In the genomic region with DNA sequence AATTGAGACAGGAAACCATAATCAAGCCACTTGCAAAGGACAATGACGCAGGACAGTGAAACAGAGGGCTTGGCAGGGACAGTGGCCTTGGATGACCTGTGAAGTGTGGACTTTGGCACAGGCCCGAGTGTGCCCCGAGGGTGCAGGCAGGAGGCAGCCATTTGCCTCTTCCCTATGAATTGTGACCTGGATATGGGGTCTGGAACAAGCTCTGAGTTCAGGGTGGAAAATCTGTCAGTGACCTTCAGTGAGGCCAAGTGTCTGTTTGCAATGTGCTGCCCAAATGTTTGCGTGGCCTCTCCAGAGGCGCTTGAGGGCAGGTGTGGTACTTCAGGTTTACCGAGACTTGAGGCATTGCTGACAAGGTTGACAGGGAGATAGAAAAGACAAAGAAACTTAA, we compare ENCODE assay signal across 11 mouse cellular contexts. TPM values are rescaled to one million over a fixed set of nuclear protein-coding genes. Genes with fewer than 3 reads are reported as not detected.
A peak's percentile ranks its signal among the peaks of the same experiment; 100 is the strongest.
DNase-seq lines count a peak whose midpoint lies in the region; ATAC-seq and TF ChIP-seq lines count a peak whose summit lies in the region.
"Had no signal": no experiment of that assay in that cellular context is flagged by ENCODE, and none has a peak within 500 bp of the region (broad histone marks: within the 10 kb centered on the region; RNA-seq: fewer than 3 reads in every experiment).

No protein-coding gene starts in this region.

- no peak overlapping the region for H3K9ac ChIP-seq in kidney, embryonic 14.5 days (ENCODE audit: low read depth, low read length)
- no peak overlapping the region for H3K9ac ChIP-seq in lung, embryonic 14.5 days
- no peak overlapping the region for H3K9ac ChIP-seq in midbrain, embryonic 15.5 days
- H3K9ac ChIP-seq: forebrain, embryonic 12.5 days had no signal

- no peaks in the 10 kb centered on the region for H3K9me3 ChIP-seq in kidney, embryonic 14.5 days (ENCODE audit: control insufficient read depth, low read length)
- no peaks in the 10 kb centered on the region for H3K9me3 ChIP-seq in lung, embryonic 14.5 days (ENCODE audit: low read depth, low read length)
- no peaks in the 10 kb centered on the region for H3K9me3 ChIP-seq in midbrain, embryonic 15.5 days
- H3K9me3 ChIP-seq: forebrain, embryonic 12.5 days had no signal

- TF ChIP-seq CTCF in lung, embryonic 14.5 days (IDR thresholded peaks at IDR 0.05; ENCODE audit: low read depth) = no peak

- ATAC-seq in kidney, embryonic 14.5 days (ENCODE audit: low FRiP score, low TSS enrichment) = no peak
- ATAC-seq in lung, embryonic 14.5 days (ENCODE audit: insufficient read depth) = no peak
- no peak for ATAC-seq in midbrain, embryonic 15.5 days (replicated peaks)
- ATAC-seq: hindbrain, embryonic 16.5 days had no signal

- no peak overlapping the region for H3K4me2 ChIP-seq in kidney, embryonic 14.5 days (replicated peaks; ENCODE audit: low read depth, low read length)
- H3K4me2 ChIP-seq in lung, embryonic 14.5 days = no peak overlapping the region
- no peak overlapping the region for H3K4me2 ChIP-seq in midbrain, embryonic 15.5 days
- H3K4me2 ChIP-seq: forebrain, embryonic 12.5 days had no signal

- 61% methylated on average over 6 of the region's 6 CpGs for WGBS in kidney, embryonic 14.5 days
- WGBS in lung, embryonic 14.5 days = 35% methylated on average over 6 of the region's 6 CpGs
- WGBS in midbrain, embryonic 15.5 days = 90% methylated on average over 6 of the region's 6 CpGs

- no peaks in the 10 kb centered on the region for H3K36me3 ChIP-seq in kidney, embryonic 14.5 days (ENCODE audit: control insufficient read depth, insufficient read depth, low read length)
- H3K36me3 ChIP-seq in lung, embryonic 14.5 days (ENCODE audit: insufficient read depth) = no peaks in the 10 kb centered on the region
- no peaks in the 10 kb centered on the region for H3K36me3 ChIP-seq in midbrain, embryonic 15.5 days (replicated peaks)
- H3K36me3 ChIP-seq: forebrain, embryonic 12.5 days had no signal

- DNase-seq in kidney, adult 8-10 months = peak; percentile 62 to 72
- DNase-seq in adrenal gland, adult 2 months = peak; percentile 80
- DNase-seq in adrenal gland, postnatal 14 days = peak; percentile 79
- no peak for DNase-seq in lung, embryonic 14.5 days
- DNase-seq in cerebellum, adult 18-20 months = no peak
- DNase-seq in cerebellum, adult 9-10 months = no peak
- DNase-seq: cerebellum, adult 11-12 months had no signal

- H3K27ac ChIP-seq in kidney, embryonic 14.5 days (ENCODE audit: low read depth, low read length) = no peak overlapping the region
- H3K27ac ChIP-seq in lung, embryonic 14.5 days (ENCODE audit: low read depth) = peak overlapping the region; percentile 70; the same call in 1 of the 2 replicates
- no peak overlapping the region for H3K27ac ChIP-seq in midbrain, embryonic 15.5 days
- H3K27ac ChIP-seq: forebrain, embryonic 12.5 days had no signal

- H3K27me3 ChIP-seq in kidney, embryonic 14.5 days (ENCODE audit: control insufficient read depth, insufficient read depth, low read length) = no peaks in the 10 kb centered on the region
- H3K27me3 ChIP-seq in lung, embryonic 14.5 days (ENCODE audit: insufficient read depth, low read length) = no peaks in the 10 kb centered on the region
- no peaks in the 10 kb centered on the region for H3K27me3 ChIP-seq in midbrain, embryonic 15.5 days (replicated peaks)
- H3K27me3 ChIP-seq: forebrain, embryonic 12.5 days had no signal

- H3K4me1 ChIP-seq in kidney, embryonic 14.5 days (ENCODE audit: control insufficient read depth, insufficient read depth, low read length) = peaks cover 6% of the 10 kb centered on the region
- peaks cover 9% of the 10 kb centered on the region for H3K4me1 ChIP-seq in lung, embryonic 14.5 days (ENCODE audit: insufficient read depth)
- H3K4me1 ChIP-seq in midbrain, embryonic 15.5 days = no peaks in the 10 kb centered on the region
- H3K4me1 ChIP-seq: forebrain, embryonic 12.5 days had no signal

- H3K4me3 ChIP-seq in kidney, embryonic 14.5 days (ENCODE audit: low read length) = no peak overlapping the region
- H3K4me3 ChIP-seq in lung, embryonic 14.5 days (ENCODE audit: low read depth, low read length) = no peak overlapping the region
- H3K4me3 ChIP-seq in midbrain, embryonic 15.5 days = no peak overlapping the region
- H3K4me3 ChIP-seq: forebrain, embryonic 12.5 days had no signal

RNA-seq across cellular contexts. Expression of a gene that starts 6.5 kb away (rescaled TPM):
- polyA plus RNA-seq in kidney, embryonic 14.5 days (2014; fragmentation: Nextera tagmentation; extraction: Ambion mirVana) = 16.8 and 17.3 TPM in 2 replicates
- 10 to 100 TPM; 60.5 to 77.1 TPM for total RNA-seq in adrenal gland, adult 2 months (2021)
- 23.4 and 48.1 TPM in 2 replicates for polyA plus RNA-seq in adrenal gland, adult 2 months (2012; rRNA removed)
- 47.3 and 100 TPM in 2 replicates for total RNA-seq in adrenal gland, postnatal 14 days (2021)
- polyA plus RNA-seq in lung, embryonic 14.5 days (2014; fragmentation: Nextera tagmentation; extraction: Ambion mirVana) = 25.0 and 26.2 TPM in 2 replicates
- polyA plus RNA-seq in midbrain, embryonic 15.5 days (2015; fragmentation: Nextera tagmentation; extraction: Ambion mirVana) = 22.9 and 25.5 TPM in 2 replicates

Comparison
In these comparisons a context has a peak if more than half of its experiments do, and no peak if none do; other contexts are left out.
1. DNase-seq: peak in kidney, adult 8-10 months (2 of 2), adrenal gland, adult 2 months (single experiment) and adrenal gland, postnatal 14 days (single experiment); none in lung, embryonic 14.5 days (single experiment), cerebellum, adult 18-20 months (0 of 2) and cerebellum, adult 9-10 months (single experiment).